Mouse (Mus musculus): Measurements from ENCODE around the gene Zfp740.

Zfp740 gene

GRCm38 (mm10) chr15:102249251-102249691 is 46.2 kb downstream of the Zfp740 start:
- DNase-seq, result no peak

DNA sequence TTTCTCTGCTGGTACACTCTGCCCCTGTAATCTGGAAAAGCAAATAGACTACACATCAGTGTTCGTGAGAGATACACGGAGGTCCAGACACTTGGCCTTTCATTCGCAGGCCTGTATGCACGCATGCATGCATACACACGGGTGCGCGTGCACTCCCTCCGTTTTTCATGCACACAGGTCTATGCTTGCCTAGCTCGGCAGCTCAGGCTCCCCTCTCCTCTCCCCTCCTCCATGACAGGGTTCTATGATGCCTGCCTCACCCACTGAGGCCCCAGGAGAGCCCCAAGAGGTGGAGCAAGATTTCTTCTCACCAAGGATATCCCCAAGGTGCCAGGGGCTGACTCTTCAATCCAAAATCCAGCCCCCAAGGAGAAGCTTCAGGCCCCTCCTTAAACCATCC is 46.9 kb downstream of the Zfp740 start:
- no peak for DNase-seq

DNA sequence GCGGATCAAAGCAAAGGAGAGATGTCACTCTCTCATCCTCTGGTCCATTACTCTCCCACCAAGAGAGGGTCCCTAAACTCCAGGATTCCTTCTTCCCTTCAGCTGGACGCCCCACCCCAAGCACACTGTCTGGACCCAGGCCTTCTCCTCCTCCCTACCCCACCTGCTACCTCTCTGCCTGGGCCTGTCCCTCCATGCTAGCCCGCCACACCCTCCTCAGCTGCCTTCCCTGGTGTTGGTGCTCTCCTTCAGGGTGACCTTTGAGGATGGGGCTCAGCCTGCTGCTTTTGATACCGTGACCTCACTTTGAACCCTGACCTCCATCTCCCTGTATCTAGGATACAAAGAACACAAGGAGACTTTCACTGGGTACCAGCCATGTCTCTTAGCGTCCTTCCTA is 47.5 kb downstream of the Zfp740 start:
- DNase-seq, result no peak

DNA sequence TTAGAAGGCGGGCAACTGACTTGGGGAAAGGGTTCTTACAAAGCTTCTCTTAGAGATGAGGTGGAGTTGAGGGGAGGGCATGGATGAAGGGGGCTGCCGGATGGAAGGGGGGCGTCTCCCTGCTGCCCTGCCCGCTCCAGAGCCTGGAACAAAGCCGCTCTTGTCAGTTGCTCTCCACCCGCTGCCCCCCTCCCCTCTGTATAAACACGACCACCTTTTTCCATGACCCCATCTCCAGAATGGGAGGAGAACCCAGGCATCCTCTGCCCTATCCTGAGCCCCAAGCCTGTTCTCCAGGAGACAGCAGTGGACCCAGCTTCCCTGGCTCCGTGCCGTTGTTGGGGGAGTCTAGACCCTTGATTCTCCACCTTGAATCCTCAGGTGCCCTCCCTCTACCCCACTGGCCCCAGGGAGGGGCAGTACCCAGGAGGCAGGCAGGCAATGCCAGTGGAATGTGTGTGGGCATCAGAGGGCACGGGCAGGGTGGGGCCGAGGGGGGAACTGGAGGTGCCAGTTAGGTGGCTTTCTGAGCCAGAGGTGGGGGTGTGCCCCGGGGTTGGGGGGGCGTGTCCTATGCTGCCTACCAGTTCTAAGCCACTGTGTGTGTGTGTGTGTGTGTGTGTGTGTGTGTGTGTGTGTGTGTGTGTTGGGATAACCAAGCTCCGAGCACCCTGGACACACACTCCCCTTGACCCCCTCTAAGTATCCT is 52.7 kb downstream of the Zfp740 start:
- DNase-seq, result peak in 1 of 2 experiments; percentile 9

DNA sequence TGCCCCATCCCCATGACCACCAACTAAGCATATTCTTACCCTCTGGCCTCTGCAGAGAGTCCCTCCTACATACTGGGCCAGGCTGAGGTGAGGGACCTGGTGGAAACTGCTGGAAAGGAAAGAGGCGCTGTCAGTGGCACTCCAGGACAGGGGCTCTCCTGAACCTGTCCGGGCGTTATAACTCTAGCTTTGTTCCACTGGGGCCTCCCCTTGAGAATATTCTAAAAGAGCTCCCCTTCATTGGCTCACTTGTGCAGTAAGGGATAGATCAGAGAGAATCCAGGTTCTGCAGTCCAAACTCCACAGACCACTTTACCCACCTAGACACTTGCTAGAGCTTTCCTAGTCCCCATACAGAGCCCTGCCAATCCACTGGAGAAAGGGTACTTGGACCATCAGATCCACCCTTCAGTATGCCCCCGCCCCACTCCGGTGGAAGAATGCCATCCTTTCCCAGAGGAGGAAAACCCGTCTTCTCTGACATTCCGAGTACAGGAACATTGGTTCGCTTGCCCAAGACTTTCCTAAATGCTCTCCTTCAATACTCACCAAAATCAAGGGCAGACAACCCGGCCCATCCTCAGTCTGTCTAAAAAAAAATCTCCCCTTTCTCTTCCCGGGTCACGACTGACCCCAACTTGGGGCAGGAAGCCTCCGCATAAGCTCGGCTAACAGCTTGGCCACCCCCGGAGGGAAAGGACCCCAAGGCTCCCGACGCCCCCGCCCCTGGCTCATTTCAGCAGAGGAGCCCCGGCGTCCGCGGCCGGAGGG is 53.6 kb downstream of the Zfp740 start:
- no peak for DNase-seq

DNA sequence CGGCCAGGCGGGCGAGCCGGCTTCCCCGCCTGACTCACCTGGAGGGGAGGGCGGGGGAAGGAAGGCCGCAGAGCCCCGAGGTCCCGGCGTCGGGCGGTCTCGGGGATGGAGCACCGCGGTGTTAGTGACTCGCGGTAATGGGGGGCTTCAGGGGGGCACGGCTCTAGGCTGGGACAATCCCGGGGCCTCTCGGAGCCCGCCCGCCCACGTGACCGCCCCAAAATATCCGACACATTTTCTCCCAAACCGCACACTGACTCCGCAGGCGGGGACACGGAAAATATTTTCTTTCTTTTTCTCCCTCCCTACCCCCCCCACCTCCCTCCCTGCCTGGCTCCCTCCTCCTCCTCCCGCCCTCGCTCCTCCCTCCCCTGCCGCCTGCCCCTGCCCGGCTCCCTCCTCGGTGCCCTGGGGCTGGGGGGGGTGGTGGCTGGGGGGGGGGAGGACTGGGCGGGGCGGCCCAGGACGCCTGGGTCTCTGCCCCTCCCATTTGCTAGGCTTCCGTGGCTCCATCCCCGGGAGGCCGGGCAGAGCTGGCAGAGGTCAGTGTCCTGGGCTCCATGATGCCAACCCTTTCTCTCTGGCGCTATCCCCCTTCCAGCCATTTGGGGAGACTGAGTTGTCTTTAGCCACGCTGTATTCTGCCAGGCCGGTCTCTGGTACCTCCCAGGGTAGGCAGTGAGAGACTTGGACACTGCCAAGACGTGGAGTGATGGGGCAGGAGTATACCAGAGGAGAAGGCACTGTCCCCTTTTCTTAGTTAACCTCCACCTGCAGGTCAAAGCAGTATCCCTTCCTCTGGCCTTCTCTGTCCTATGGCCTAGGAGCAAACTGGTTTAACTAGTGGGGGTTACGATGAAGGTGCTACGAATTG is 54.4 kb downstream of the Zfp740 start, which contains the start of gene Rarg:
TSS of gene Rarg (minus strand) at position 316 of the 874 bp plus-strand sequence.
- DNase-seq, result peak; percentile 18 to 39

- no peak for DNase-seq
These were observed 55.0 kb downstream of the Zfp740 start for GRCm38 (mm10) chr15:102258076-102258470.

- DNase-seq, result no peak
These were observed 55.7 kb downstream of the Zfp740 start for GRCm38 (mm10) chr15:102258581-102259253.

GRCm38 (mm10) chr15:102262582-102262981 is 59.5 kb downstream of the Zfp740 start:
- no peak for DNase-seq

DNA sequence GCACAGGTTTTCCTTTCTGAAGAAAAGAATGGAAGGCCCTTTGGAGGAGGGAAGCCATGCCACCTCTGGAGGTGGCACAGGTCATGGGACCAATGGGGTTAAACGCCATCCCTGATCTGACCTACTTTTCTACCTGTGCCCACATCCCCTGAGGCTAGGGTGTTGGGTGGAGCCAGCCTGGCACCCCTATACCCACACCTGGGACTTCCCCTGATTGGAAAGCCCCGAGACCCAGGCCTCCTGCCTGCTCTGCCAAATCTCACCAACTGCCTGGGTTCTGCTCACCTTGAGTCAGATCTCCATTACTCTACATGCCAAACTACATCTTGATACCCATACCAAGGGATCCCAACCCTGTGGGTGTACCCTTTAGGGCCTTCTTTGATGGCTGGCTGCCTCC is 60.0 kb downstream of the Zfp740 start:
- peak; percentile 24 to 54 for DNase-seq

Data from thymus, postnatal 36 days (tissue).